Mouse (Mus musculus): ENCODE data around the gene Esp6.
"Not testable (repeated sequence)": the region's sequence is repeated elsewhere in the genome, so short reads cannot be mapped to it uniquely, and the experiment has no call there.

The Esp6 gene

DNA sequence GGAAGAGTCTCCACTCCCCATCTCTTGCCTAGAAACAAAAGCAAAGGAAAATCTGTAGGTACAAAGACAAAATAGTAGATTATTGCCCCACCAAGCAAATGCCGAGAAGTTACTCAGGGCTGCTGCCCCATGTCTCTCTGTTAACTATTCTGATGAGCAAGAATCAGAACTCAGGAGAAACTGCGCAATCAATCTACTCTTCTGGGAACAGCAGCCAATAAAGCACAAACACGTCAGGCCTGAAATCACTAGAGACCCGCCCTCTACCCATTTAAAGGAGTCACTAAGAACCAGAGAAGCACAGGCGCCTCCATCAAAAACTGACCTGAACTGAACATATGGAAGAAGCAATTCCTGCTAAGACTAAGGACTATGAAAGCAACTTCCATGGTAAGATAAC is at the start of gene Esp6:
TSS of gene Esp6 (plus strand) at position 301 of the 400 bp plus-strand sequence.
- in situ Hi-C loops (cut with MboI, MseI): no loop called here

DNA sequence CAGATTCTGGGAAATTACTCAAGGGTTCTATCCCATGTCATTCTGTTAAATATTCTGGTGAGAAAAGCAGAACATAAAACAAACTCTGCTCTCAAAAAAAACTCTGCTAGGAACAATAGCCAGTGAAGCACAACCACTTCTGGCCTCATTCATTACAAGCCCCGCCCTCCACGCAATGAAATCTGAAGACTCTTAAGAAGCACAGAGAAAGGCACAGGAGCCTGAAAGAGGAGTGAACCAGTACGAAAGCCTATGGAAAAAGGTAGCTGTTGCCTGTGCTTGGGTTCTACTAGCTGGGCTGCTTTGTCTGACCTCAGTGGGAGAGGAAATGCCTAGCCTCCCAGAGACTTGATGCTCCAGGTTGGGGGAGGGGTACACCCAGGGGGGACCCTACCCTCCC is 41.5 kb upstream of the Esp6 start, which contains the start of gene Esp8:
TSS of gene Esp8 (plus strand) at position 205 of the 400 bp plus-strand sequence.
- in situ Hi-C loops (cut with MboI, MseI): no loop called here

DNA sequence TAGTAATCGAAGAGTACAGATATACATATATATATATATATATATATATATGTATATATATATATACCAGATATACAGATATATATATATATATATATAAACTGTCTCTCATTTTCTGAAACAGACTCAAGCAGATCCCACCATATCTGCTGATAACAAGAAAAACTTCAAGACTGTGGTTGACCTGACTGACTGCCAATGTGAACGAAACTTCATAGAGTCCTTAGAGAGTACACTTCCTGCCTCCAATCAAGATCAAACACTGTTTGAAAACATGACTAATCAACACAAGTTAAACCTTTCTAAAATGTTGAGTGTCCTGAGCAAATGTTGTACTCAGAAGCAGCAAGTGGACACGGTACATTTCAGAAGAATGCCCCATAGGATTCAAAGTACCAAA is 31.5 kb upstream of the Esp6 start:
- in situ Hi-C loops (cut with MboI, MseI): no loop called here

DNA sequence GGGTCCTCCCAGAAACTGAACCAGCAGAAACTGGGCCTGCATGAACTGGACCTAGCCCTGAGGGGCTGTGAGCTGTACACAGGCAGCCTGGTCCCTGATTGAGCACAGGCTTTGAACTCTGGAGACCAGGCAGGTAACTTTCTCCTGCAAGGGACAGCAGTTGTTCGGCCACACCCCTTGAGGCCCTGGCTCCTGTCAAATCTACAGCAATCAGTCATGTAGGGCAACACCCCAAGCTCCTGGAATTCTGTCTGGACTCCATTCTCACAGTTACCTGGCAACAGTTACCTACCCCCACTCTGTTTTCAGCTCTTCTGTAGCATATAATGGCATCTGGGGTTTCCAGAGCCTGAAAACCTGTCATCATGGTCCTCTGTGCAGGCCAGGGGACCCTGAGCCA is 30.2 kb upstream of the Esp6 start:
- in situ Hi-C loops (cut with MboI, MseI): no loop called here

DNA sequence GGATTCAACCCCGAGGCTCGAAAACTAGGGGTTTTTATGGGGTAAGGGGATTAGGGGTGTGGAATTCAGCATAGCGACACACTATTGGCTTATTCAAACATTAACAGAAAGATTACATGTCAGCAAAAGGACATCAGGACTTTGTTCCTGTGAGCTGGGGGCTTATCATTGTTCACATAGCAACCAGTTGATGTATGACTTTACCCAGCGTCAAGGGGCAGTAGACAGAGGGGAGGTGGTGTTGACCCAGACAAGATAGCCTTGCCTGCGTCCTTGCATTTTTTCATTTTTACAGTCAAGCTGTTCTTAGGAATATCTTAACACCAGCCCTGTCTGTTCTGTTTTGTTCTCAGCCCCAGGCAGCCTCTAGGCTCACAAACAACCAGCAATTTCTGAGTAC is 14.3 kb upstream of the Esp6 start:
- in situ Hi-C loops (cut with MboI, MseI): not testable (repeated sequence)

DNA sequence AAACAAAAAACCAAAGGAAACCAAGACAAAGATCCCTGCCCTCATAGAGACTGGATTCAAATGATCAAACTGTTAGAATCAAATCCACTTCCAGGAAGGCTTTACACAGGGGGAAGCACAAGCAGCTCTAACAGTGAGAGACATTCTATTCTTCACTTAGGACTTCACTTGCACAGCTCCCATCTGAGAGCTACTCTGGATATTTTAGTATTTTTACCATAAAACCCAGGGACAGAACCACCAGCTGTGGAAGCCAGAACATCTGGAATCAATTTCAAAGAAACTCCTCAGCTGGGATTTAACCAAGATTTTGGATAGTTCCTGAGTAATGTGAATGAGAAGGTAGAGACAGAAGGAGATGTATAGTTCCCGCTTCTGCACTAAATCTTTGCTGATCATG is 7.8 kb upstream of the Esp6 start:
- in situ Hi-C loops (cut with MboI, MseI): no loop called here

DNA sequence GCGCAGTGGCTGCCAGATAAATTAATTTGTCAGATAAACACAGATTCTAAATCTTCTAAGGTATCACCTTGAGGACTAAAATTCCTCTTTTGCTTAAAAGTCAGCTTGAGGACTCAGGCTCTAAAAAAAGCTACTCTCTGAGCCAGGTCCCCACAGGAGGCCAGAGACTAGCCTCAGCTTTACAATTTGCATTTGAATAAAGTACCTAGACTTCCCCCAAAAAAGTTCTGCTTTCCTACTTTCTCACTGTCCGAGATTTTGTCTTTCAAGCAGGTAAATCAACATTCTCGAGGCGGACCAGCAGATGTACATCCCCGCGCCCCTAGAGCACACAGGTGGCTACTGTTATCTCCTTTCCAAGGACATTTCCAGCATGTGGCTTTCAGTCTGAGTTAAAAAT is 22.6 kb downstream of the Esp6 start:
- in situ Hi-C loops (cut with MboI, MseI): not testable (repeated sequence)

DNA sequence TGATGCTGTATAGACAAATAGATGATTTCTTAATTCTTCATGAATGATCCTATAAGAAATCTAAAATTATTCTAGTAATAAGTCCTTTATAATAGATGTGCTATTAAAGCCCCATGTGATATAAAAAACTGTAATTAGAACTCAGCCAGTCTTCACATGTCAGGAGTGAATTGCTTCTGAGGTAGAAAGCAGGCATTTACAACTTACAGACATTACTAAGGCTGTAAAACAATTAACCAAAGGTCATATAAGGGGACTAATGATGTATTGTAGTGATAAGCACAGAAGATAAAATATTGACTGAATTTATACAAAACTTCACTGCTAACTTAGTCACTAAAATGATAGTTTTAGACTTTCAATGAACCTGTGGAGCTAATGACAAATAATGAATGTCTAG is 30.0 kb downstream of the Esp6 start:
- in situ Hi-C loops (cut with MboI, MseI): no loop called here

DNA sequence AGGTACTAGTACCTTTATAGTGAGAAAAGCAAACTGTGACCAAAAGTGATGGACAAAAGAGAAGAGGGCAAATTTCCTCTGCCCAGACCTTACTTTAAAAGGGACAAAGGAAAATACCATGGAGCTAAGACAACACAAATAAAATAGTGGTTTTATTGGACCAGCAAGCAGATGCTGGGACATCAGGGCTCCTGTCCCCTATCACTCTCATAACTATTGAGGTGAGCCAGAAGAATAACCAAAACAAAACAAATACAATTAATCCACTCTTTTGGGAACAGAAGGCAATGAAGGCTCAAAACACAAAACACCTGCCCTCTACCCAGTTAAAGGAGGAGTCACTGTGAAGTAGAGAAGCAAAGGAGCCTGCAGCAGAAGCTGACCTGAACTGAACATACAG is 37.0 kb downstream of the Esp6 start, which contains the start of gene Esp4:
TSS of gene Esp4 (plus strand) at position 301 of the 400 bp plus-strand sequence.
- in situ Hi-C loops (cut with MboI, MseI): no loop called here
